Mouse (Mus musculus) olfactory bulb, adult 2 months (tissue): ENCODE data around the gene Gm11172. TPM values are rescaled to one million over a fixed set of nuclear protein-coding genes. Genes with fewer than 3 reads are reported as not detected.

Experiments used
- H3K27ac ChIP-seq: fragments of 200-500 bp; 2 replicates; pipeline ENCODE4 v1.5.1; 2012; ENCODE audit warnings: low read depth, low read length; ENCODE audit not compliant: insufficient read depth
- H3K4me1 ChIP-seq: fragments of 200-500 bp; 2 replicates; pipeline ENCODE4 v1.6.1; 2012; ENCODE audit warnings: low read length; ENCODE audit not compliant: control insufficient read depth, insufficient read depth
- H3K4me3 ChIP-seq: fragments of 200-500 bp; 2 replicates; pipeline ENCODE4 v1.5.1; 2012; ENCODE audit warnings: mild to moderate bottlenecking, low read depth, low read length, moderate library complexity; ENCODE audit not compliant: insufficient read depth
- CTCF ChIP-seq: fragments of 200-500 bp; IDR thresholded peaks from 2 replicates; pipeline ENCODE4 v1.5.1; 2012; ENCODE audit warnings: low read depth, mild to moderate bottlenecking, low read length, moderate library complexity; ENCODE audit not compliant: insufficient read depth
- POLR2A ChIP-seq: fragments of 200-500 bp; IDR thresholded peaks from 2 replicates; pipeline ENCODE4 v1.6.1; 2012; ENCODE audit warnings: mild to moderate bottlenecking, low read depth, low read length, moderate library complexity; ENCODE audit not compliant: insufficient read depth
- WGBS: fragments of 180-500 bp; shearing (Covaris S2); methylation state at CpG from one replicate; pipeline ENCODE4 v1.1.7; 2018; 5-methylcytosine and 5-hydroxymethylcytosine counted together
- polyA plus RNA-seq: library from polyadenylated mRNA; stranded (reverse); fragments of >200 nt; gene quantifications from 2 replicates; pipeline ENCODE4 v1.2.4, GENCODE M21; 2012; ENCODE audit warnings: low replicate concordance; ENCODE audit not compliant: missing spikeins, insufficient read depth, insufficient read length

Gm11172 gene
- polyA plus RNA-seq, 1 experiment = not detected

DNA sequence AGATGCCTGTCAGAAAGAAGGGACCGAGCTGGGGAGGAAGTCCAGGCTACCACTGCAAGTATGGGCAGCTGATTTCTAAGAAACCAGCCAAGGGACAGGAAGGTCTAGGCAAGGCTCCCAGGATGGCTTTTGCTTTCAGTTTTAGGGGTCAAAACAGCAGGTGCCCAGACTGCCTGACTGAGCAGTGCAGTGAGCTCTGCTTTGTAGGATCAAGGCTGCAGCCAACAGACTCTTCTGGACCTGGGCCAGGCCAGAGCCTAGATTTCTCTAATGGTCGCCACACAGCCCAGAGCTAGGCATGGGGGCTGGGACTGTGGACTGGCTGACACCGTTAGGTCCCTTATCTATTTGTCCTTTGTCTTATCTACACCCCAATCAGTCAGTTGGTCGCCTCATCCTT lies 38.0 kb upstream of the Gm11172 start:
- H3K4me1 ChIP-seq = peaks cover 3% of the 10 kb centered on the region
- H3K27ac ChIP-seq = no peak overlapping the region
- WGBS = 86% methylated on average over 4 of the region's 4 CpGs
- TF ChIP-seq CTCF = no peak
- no peak for TF ChIP-seq POLR2A
- H3K4me3 ChIP-seq = no peak overlapping the region

DNA sequence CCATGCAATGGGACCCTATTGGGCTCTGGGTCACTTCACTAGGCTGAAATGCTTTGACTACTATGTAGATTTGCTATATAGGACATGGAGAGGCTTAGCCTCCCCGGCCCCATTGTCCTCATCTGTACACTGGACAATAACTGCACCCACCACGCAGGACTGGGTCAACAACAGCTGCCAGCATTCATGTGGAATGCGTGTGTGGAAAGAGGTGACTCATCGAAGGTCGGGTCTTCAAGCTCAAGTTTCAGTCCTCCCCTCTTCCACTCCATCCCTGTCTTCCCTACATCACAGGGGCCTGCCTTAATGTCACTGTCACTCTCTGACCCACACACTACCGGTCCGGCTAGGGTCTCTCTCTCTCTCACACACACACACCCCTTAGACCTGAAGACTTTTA lies 36.4 kb upstream of the Gm11172 start:
- TF ChIP-seq CTCF = no peak
- no peak for TF ChIP-seq POLR2A
- WGBS = 69% methylated on average over 7 of the region's 7 CpGs
- Histone ChIP-seq H3K4me1 (no peaks in the 10 kb centered on the region; the same call in 1 of the 2 replicates), H3K27ac (no peak overlapping the region), H3K4me3 (no peak overlapping the region)

DNA sequence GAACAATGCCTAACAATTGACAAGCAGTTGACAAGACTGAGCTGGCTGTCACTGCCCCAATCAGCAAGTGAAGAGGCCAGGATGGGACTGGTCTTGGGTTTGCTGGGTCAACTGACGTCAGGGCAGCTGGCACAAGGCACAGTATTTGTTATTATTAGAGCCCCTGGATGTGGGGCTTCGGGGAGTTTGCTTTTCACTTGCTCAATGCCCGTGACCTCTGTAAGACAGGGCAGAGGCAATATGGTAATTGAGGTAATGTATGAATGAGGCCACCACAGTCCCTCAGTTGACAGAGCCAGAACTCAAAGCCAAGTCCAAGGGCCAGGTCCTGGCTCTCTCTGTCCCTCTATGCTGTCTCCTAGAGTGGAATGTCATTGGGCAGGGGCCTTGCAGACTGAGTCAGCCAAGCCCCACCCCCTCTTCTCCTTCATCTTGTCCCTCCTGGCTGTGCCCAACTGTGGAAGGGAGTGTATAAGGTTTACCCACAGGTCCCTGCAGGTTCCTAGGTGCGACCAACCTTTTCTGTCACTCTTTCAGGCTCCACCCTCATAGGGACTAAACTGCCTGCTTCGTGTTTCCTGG lies 35.0 kb upstream of the Gm11172 start:
- H3K27ac ChIP-seq = no peak overlapping the region
- no peak overlapping the region for H3K4me3 ChIP-seq
- peaks cover 3% of the 10 kb centered on the region; the same call in 1 of the 2 replicates for H3K4me1 ChIP-seq
- WGBS = 81% methylated on average over 5 of the region's 5 CpGs
- TF ChIP-seq POLR2A (no peak), CTCF (no peak)

DNA sequence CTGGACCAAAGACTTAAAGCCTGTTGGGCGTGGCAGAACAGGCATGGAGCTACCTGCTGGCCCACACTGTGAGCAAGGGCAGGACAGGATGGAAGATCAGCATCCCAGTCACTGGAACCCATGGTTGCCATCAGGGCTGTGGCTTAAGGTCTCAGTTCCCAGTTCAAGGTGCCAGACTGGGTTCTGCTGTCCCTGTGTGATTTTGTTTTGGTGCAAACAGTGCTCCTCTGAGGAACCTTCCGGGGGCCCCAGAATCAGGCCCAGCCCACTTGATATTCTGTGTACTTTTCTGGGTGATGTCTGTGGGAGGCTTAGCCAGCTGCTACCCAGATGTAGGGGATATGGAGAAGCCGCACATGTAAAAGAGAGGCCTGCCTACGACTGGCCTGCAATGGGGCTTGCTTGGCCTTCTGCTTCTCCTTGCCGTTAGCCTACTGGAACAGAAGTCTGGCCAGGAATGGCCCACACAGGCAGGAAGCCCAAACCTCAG lies 32.0 kb upstream of the Gm11172 start:
- H3K27ac ChIP-seq = no peak overlapping the region
- H3K4me1 ChIP-seq = peaks cover 18% of the 10 kb centered on the region
- no peak for TF ChIP-seq CTCF
- TF ChIP-seq POLR2A = no peak
- WGBS = 75% methylated on average over 5 of the region's 5 CpGs
- no peak overlapping the region for H3K4me3 ChIP-seq

DNA sequence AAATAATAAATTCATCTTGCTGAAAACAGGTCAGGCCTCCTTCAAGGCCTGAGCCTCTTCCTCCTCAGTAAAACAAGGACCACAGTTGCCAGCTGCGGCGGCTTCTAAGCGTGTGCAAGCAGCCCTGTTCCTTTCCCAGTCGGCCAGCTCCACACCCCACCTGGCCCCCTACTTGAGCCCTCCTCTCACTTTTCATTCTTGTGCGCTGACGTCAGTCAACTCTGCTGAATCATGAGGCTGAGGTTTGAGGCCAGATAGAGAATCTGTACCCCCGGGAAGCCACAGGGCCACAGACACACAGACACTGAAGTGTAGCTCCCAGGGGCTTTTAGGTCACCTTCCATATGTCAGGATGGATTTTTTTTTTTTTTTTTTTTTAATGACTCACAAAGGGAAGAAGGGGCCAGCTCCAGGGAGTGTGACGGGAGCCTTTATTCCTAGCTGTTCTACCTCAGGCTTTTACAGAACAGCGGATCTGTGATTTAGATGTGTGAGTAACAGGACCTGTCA lies 30.8 kb upstream of the Gm11172 start:
- TF ChIP-seq POLR2A (no peak), CTCF (no peak)
- Histone ChIP-seq H3K27ac (no peak overlapping the region), H3K4me1 (peaks cover 24% of the 10 kb centered on the region), H3K4me3 (no peak overlapping the region)
- 85% methylated on average over 9 of the region's 9 CpGs for WGBS

DNA sequence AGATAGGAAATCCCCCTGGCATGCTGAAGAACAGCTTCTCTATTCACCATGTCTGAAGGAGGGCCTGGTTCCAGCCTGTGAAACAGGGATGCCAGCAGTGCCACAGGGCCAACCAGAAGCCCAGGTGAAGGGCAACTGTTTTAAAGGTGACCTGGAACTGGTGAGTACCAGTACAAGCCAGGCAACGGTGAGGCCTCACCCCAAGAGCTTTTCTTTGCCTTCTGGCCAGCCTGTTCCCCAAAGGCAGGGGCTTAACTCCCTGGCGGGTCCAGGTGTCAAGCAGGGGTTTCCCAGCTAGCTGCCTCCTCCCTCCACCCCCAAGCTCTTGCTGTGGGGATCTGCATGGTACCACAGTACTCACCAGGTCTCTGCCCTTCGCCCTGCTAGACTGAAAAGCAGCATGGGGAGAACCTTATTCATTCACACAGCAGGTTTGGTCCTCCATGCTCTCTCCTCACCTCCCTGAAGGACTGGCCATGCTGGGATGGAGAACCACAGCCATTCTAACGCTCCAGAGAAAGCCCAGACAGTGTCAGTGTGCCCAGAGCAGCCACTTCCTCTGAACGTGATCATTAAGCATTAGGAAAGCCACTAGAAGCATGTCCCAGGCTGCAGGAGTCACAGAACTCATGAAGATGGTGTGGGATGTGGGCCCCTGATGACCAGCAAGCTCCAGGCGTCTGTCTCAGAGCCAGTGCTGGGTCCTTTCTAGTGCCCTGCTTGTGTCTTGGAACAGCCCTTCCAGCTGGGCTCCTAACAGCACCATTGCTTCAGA lies 30.2 kb upstream of the Gm11172 start:
- Histone ChIP-seq H3K4me1 (peaks cover 24% of the 10 kb centered on the region), H3K4me3 (no peak overlapping the region; the same call in 1 of the 2 replicates), H3K27ac (no peak overlapping the region)
- 72% methylated on average over 6 of the region's 6 CpGs for WGBS
- no peak for TF ChIP-seq CTCF
- no peak for TF ChIP-seq POLR2A

DNA sequence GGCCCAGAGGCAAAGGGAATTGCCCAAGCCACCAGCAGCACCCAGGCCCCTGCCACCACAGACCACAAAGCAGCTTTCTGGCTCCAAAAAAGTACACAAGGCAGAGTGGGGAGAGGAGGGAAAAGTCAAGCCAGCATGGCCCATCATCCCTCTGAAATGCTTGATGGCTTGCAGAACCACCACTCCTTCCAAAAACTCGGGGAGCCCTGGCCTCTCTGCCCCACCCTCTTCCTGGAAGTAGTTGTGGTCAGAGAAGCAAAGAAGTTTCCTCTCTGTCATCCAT lies 29.6 kb upstream of the Gm11172 start:
- TF ChIP-seq POLR2A (no peak), CTCF (no peak)
- 76% methylated on average over 1 of the region's 1 CpGs for WGBS
- Histone ChIP-seq H3K4me3 (no peak overlapping the region; the same call in 1 of the 2 replicates), H3K27ac (no peak overlapping the region), H3K4me1 (peaks cover 24% of the 10 kb centered on the region)

DNA sequence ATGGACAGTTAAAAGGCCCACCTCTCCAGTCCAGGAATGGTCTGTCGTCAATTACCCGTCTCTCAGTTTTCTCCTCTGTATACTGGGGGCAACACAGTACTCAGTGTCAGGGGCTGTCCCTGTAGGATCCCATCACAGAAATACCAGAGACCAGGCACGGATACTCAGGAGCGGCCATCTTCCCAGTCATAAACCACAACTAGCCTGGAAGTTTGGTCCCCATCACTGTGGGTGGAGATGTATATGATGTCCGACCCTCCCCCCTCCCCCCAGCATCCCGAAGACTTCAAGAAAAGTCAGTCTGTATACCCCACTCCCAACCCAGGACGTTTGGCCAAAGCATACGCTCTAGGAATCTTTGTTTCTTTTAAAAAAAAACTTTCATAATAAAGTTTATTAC lies 29.3 kb upstream of the Gm11172 start:
- TF ChIP-seq CTCF (no peak), POLR2A (no peak)
- H3K4me3 ChIP-seq = no peak overlapping the region
- H3K4me1 ChIP-seq = peaks cover 24% of the 10 kb centered on the region

DNA sequence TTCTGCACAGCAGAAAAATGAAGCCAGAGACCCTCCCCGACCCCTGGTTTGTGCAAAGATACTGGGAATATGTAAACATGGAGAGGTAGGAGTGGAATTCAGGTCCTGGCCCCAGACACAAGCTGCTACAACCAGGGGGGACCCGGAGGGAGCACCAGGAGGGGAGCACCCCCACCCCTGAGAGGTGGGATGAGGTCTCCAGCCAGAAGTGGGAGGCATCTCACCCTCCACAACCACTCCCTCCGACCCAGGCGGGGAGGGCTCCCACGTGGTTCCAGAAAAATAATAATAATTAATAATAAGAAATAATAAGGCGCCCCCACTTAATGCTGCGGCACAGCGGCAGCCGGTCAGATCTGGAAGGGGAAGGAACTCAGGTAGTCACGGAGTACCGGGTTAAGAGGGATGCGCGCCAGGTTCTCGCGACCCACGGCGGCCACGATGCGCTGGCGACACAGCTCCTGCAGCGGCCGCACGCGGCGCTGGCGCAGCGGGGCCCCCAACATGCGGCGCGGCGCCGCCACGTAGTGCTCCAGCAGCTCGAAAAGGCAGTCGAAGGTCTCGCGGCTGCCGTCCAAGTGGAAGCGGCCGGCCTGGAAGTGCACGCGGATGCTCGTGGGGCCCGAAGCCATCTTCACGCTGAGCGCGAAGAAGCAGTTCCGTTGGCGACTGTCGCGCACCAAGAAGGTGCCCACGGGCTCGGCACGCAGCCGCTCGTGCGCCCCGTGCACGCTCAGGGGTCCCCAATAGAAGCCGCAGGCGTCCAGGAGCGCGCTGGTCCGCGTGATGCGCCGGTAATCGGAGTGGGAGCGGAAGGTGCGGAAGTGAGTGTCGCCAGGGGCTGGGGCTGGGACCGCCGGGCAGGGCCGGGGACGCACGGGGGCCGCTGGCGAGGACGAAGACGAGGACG lies 28.6 kb upstream of the Gm11172 start:
- no peak overlapping the region for H3K27ac ChIP-seq
- H3K4me3 ChIP-seq = peak overlapping the region; percentile 69
- no peak for TF ChIP-seq CTCF
- no peak for TF ChIP-seq POLR2A
- WGBS = 4% methylated on average over 81 of the region's 81 CpGs
- peaks cover 24% of the 10 kb centered on the region for H3K4me1 ChIP-seq

More for the DNA sequence above, 29.3 kb upstream of the Gm11172 start:
- WGBS = 85% methylated on average over 8 of the region's 8 CpGs
- H3K27ac ChIP-seq = no peak overlapping the region
